Mouse (Mus musculus): Measurements from ENCODE around the gene Eif4e. TPM values are rescaled to one million over a fixed set of nuclear protein-coding genes. Genes with fewer than 3 reads are reported as not detected.

The Eif4e gene
- 2.0 and 7.6 TPM in 2 replicates for polyA plus RNA-seq (2012; ENCODE audit: low replicate concordance)

DNA sequence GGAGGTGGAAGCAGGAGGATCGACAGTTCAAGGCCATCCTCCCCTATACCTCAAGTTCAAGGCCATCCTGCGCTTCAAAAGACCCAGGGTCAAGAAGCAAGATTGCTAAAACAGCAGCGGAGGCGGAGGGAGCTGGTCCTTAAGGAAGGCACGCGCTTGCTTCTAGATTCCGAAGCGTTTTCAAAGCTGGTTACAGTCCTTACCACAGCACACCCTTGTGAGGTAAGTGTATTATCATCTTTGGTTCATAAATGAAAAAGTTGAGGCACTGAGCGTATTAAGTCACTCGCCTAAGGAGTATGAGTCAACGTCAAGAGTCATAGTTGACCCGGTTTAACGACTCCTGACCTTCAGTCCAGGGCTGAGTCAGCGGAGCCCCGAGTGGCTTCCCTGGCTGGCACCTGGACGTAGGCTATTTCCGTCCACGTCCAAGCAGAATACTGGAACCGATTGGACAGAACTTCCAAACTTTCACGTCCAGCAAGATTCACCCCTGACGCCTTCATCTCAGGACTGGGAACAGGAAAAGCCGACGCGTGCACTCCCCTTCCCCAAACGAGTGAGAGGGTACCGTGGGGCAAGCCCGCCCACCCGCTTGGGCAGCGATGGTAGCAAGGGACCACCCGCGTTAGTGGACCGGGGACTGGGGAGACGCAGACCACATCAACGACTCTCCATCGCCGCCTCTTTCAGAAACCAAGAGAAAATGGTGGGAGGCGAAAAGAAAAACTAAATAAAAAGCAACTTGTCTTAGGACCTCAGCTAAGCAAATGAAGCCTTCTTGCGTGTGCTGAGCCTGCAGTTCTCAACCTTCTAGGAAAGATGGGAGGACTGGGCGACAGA is at the start of gene Eif4e:
Gene Eif4e (plus strand): TSS at position 107 of the 843 bp plus-strand sequence.

DNA sequence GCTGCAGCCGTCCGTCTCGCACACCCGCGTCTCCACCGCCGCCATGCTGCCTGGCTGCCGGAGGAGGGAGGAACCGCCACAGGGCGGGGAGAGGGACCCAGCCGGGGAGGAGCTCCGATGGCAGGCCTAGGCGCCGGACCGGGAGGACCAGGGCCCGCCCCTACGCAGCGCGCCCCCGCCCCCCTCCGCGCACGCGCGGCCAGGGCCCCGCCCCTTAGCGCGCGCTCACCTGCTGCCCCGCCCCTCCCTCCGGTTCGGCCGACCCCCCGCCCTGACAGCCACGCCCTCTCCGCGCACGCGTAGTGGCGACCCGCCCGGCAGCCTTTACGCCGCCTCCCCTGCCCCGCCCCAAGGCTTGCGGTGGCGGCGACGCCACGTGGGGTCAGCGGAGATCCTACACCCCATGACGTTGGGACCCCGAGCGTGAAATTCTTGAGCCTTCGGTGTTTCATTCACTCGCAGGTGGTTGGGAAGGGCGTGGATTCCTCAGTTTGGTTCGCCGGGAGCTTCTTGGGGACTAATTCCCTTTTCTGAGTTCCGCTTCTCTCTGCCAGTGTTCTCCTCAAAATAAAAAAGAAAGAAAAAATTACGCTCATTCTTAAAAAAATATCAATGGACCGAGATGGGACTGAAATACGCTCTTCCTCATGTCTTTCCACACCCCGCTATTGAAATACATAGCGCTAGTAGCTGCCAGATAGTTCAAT is 36.5 kb upstream of the Eif4e start, which contains the start of gene Metap1:
Gene Metap1 (minus strand): TSS at position 189 of the 707 bp plus-strand sequence.

Other genes starting within 250 kb of the Eif4e start
- not detected in 2 replicates for gene Adh6a, start 212.9 kb upstream of the Eif4e start, polyA plus RNA-seq (2012; ENCODE audit: low replicate concordance)
- gene Adh6b, start 184.4 kb upstream of the Eif4e start, polyA plus RNA-seq (2012; ENCODE audit: low replicate concordance), result not detected in 2 replicates
- gene Adh4, start 110.7 kb upstream of the Eif4e start, polyA plus RNA-seq (2012; ENCODE audit: low replicate concordance), result not detected in 2 replicates
- 5.5 and 18.9 TPM in 2 replicates for gene Adh5, start 83.1 kb upstream of the Eif4e start, polyA plus RNA-seq (2012; ENCODE audit: low replicate concordance)
- gene Metap1, start 36.7 kb upstream of the Eif4e start, polyA plus RNA-seq (2012; ENCODE audit: low replicate concordance), result 8.9 and 20.7 TPM in 2 replicates
- gene Tspan5, start 216.0 kb downstream of the Eif4e start, polyA plus RNA-seq (2012; ENCODE audit: low replicate concordance), result 5.3 and 6.2 TPM in 2 replicates

All from hematopoietic multipotent progenitor cell, adult 10-12 weeks (in vitro differentiated cells).